Mouse (Mus musculus): ENCODE results near the gene Rbks. TPM values are rescaled to one million over a fixed set of nuclear protein-coding genes. Genes with fewer than 3 reads are reported as not detected.

Rbks gene
- polyA plus RNA-seq (2014; fragmentation: Illumina TruSeq; extraction: RNeasy Lipid Tissue Mini Kit (QIAGEN cat#74804); ENCODE audit: low read depth, low replicate concordance): 3.5 TPM

DNA sequence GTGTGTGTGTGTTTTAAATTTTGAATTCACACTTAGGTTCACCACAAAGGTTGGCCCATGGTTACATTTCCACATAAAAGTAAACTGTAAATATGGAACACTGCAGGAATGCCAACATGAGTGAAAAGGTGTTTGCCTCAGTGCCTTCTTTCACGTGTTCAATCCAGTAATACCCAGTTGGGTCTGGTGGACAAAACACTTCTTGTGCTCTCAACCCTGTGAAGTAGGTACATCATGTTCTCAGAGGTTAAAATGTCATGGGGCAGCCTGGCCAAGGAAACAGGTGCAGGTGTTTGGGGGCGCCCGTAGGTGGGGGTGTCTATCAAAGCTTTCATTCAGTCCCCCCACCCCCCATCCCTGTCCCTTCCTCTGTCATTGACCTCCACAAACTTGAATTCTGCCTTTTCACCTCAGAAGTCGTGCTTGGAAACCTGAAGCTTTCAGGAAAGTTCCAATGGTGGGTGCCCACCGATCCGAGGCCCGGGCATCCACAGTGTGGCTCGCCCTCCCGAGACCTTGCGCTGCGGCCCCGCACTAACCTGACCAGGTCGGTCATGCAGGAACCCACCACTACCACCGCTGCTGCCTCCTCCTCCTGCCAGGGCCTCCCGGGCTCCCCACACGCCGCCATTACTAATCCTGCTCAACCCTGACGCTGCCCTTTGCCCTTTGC is at the start of gene Rbks:
TSS of gene Rbks (minus strand) at position 657 of the 673 bp plus-strand sequence.

GRCm38 (mm10) chr5:31697644-31698296 is 343 bp upstream of the Rbks start, which contains the start of gene Babam2:
Gene Babam2 (plus strand): TSS chr5:31697684.

DNA sequence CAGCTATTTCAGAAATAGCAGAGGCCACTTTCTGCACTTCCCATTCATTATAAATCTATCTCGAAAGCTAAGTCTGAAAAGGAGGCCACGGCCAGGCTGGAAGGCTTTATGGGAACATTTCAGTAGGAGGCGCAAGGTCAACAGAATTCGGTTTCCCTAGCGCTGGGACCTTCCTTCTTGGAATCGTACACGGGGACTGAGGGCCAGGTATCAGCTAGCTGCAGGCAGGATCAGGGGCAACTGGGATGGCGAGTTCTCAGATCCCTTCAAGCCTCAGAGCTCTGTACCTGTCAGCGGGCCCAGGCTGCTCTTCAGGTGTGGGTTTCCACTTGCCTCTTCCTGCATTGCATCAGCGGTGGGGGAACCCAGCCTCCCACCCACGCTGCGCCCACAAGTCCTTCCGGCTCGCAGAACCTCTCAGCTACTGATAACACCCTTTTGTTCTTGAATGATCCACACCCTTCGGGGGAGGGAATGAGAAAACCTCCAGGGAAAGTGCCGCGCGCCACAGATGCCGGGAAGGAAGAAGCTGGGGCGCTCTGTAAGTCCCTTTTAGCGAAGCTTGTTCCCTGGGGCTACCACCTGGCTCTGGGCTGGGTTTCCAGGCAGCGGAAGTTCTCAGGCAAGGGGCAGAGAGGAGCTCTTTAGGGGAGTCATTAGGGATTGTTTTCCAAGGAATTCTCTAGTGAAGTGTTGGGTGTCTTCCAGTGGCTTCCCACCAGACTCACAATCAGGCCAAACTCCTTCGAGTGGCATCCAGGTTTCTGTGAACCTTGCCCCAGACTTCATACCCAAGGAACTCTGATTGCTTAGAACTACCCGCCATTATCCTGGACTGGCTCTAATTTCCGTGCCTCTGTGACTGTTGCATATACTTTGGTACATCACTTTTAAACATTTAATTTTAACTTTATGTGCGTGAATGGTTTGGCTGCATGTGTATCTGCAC is 100.7 kb downstream of the Rbks start, which contains the start of gene Mrpl33:
TSS of gene Mrpl33 (plus strand) at position 455 of the 949 bp plus-strand sequence.

Other genes with a start within 250 kb of the Rbks start
- gene Zfp512, start 245.2 kb downstream of the Rbks start, polyA plus RNA-seq (2014; fragmentation: Illumina TruSeq; extraction: RNeasy Lipid Tissue Mini Kit (QIAGEN cat#74804); ENCODE audit: low read depth, low replicate concordance): 21.4 TPM
- gene 4930548H24Rik, start 211.9 kb downstream of the Rbks start, polyA plus RNA-seq (2014; fragmentation: Illumina TruSeq; extraction: RNeasy Lipid Tissue Mini Kit (QIAGEN cat#74804); ENCODE audit: low read depth, low replicate concordance): not detected
- 17.2 TPM for gene Gpn1, start 202.9 kb downstream of the Rbks start, polyA plus RNA-seq (2014; fragmentation: Illumina TruSeq; extraction: RNeasy Lipid Tissue Mini Kit (QIAGEN cat#74804); ENCODE audit: low read depth, low replicate concordance)
- gene Slc4a1ap, start 170.6 kb downstream of the Rbks start, polyA plus RNA-seq (2014; fragmentation: Illumina TruSeq; extraction: RNeasy Lipid Tissue Mini Kit (QIAGEN cat#74804); ENCODE audit: low read depth, low replicate concordance): 22.8 TPM
- gene Supt7l, start 169.8 kb downstream of the Rbks start, polyA plus RNA-seq (2014; fragmentation: Illumina TruSeq; extraction: RNeasy Lipid Tissue Mini Kit (QIAGEN cat#74804); ENCODE audit: low read depth, low replicate concordance): 12.4 TPM
- gene Mrpl33, start 100.7 kb downstream of the Rbks start, polyA plus RNA-seq (2014; fragmentation: Illumina TruSeq; extraction: RNeasy Lipid Tissue Mini Kit (QIAGEN cat#74804); ENCODE audit: low read depth, low replicate concordance): 268 TPM
- 30.7 TPM for gene Babam2, start 57 bp upstream of the Rbks start, polyA plus RNA-seq (2014; fragmentation: Illumina TruSeq; extraction: RNeasy Lipid Tissue Mini Kit (QIAGEN cat#74804); ENCODE audit: low read depth, low replicate concordance)